Mouse (Mus musculus): ENCODE measurements around the gene Ipmk.

- TF ChIP-seq CTCF (IDR thresholded peaks at IDR 0.05; ENCODE audit: low read depth) (no peak), EP300 (IDR thresholded peaks at IDR 0.05; ENCODE audit: low read depth) (no peak)
These were observed 3.7 kb downstream of the Ipmk start for GRCm38 (mm10) chr10:71351301-71351700.

Data from liver, embryonic 14.5 days (tissue).